Comparison of ENCODE assay signal across 8 mouse cellular contexts in the genomic region with DNA sequence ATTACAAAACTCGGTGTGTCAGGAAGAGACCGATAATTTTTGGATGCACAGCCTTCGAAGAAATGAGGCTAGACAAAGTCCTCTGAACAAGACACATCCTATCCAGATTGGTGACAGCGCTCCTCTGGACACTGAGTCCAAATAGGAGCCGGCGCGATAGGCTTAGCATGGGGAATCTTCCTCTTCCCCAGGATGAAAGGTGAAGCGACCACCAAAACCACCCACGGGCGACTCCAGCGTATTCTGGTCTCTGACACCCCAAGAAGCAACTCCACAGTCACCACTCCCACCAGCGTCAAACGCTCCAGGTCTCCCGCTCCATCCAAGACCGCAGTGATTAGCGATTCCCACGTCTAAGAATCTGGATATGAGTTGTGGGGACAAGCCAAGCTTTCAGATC. TPM values are rescaled to one million over a fixed set of nuclear protein-coding genes. Genes with fewer than 3 reads are reported as not detected.
DNase-seq lines count a peak whose midpoint lies in the region; ATAC-seq and TF ChIP-seq lines count a peak whose summit lies in the region.

No protein-coding gene starts in this region.

- peak overlapping the region; percentile 64 for H3K4me3 ChIP-seq in kidney, postnatal 0 days (replicated peaks; ENCODE audit: low read depth, low read length)
- H3K4me3 ChIP-seq in embryonic facial prominence, embryonic 13.5 days: peak overlapping the region; percentile 59
- H3K4me3 ChIP-seq in hindbrain, embryonic 15.5 days: peak overlapping the region; percentile 70
- H3K4me3 ChIP-seq in myocyte: peak overlapping the region; percentile 83

- H3ac ChIP-seq in myocyte (ENCODE audit: control insufficient read depth, insufficient read length): peak overlapping the region; percentile 63

- peaks cover 6% of the 10 kb centered on the region; the same call in 1 of the 2 replicates for H3K27me3 ChIP-seq in kidney, postnatal 0 days (ENCODE audit: insufficient read depth, low read length)
- peaks cover 60% of the 10 kb centered on the region for H3K27me3 ChIP-seq in embryonic facial prominence, embryonic 13.5 days
- H3K27me3 ChIP-seq in hindbrain, embryonic 15.5 days: peaks cover 11% of the 10 kb centered on the region; the same call in 1 of the 2 replicates
- no peaks in the 10 kb centered on the region for H3K27me3 ChIP-seq in myocyte (ENCODE audit: control insufficient read depth, insufficient read depth, insufficient read length)

- peaks cover 14% of the 10 kb centered on the region; the same call in 1 of the 2 replicates for H3K4me1 ChIP-seq in kidney, postnatal 0 days (replicated peaks; ENCODE audit: insufficient read depth, low read length)
- peaks cover 17% of the 10 kb centered on the region for H3K4me1 ChIP-seq in embryonic facial prominence, embryonic 13.5 days
- H3K4me1 ChIP-seq in hindbrain, embryonic 15.5 days (replicated peaks): peaks cover 22% of the 10 kb centered on the region

- no peak for ATAC-seq in kidney, postnatal 0 days (replicated peaks; ENCODE audit: low FRiP score, low read depth)
- ATAC-seq in embryonic facial prominence, embryonic 13.5 days (ENCODE audit: insufficient number of reproducible peaks, insufficient read depth, low FRiP score, low TSS enrichment, low read depth): no peak
- no peak for ATAC-seq in hindbrain, embryonic 15.5 days (ENCODE audit: low FRiP score, low read depth)

- H3K36me3 ChIP-seq in kidney, postnatal 0 days (ENCODE audit: insufficient read depth, low read length): no peaks in the 10 kb centered on the region
- no peaks in the 10 kb centered on the region for H3K36me3 ChIP-seq in embryonic facial prominence, embryonic 13.5 days
- no peaks in the 10 kb centered on the region for H3K36me3 ChIP-seq in hindbrain, embryonic 15.5 days
- peaks cover 4% of the 10 kb centered on the region for H3K36me3 ChIP-seq in myocyte (ENCODE audit: control insufficient read depth, insufficient read depth)

- H3K4me2 ChIP-seq in kidney, postnatal 0 days (ENCODE audit: low read length): peak overlapping the region; percentile 98
- H3K4me2 ChIP-seq in embryonic facial prominence, embryonic 13.5 days: peak overlapping the region; percentile 95
- H3K4me2 ChIP-seq in hindbrain, embryonic 15.5 days: peak overlapping the region; percentile 96
- H3K4me2 ChIP-seq in myocyte (ENCODE audit: low read depth): peak overlapping the region; percentile 90

- peaks cover 57% of the 10 kb centered on the region for H3K79me2 ChIP-seq in myocyte (ENCODE audit: control insufficient read depth, insufficient read depth)

- WGBS in kidney, postnatal 0 days: 1% methylated on average over 17 of the region's 17 CpGs
- 3% methylated on average over 17 of the region's 17 CpGs for WGBS in embryonic facial prominence, embryonic 13.5 days
- WGBS in hindbrain, embryonic 15.5 days: 2% methylated on average over 17 of the region's 17 CpGs

- TF ChIP-seq CTCF in kidney, postnatal 0 days (IDR thresholded peaks at IDR 0.05; ENCODE audit: low read depth): no peak

- TF ChIP-seq POLR2A in myocyte (IDR thresholded peaks at IDR 0.05; ENCODE audit: insufficient read length, low read depth): no peak

- no peak overlapping the region for H3K27ac ChIP-seq in kidney, postnatal 0 days
- no peak overlapping the region for H3K27ac ChIP-seq in embryonic facial prominence, embryonic 13.5 days
- H3K27ac ChIP-seq in hindbrain, embryonic 15.5 days (replicated peaks): no peak overlapping the region; the same call in 1 of the 2 replicates

- no peak overlapping the region; the same call in 1 of the 2 replicates for H3K9ac ChIP-seq in kidney, postnatal 0 days (ENCODE audit: low read depth, low read length)
- peak overlapping the region; percentile 71 for H3K9ac ChIP-seq in embryonic facial prominence, embryonic 13.5 days
- peak overlapping the region; percentile 51 for H3K9ac ChIP-seq in hindbrain, embryonic 15.5 days

- H3K9me3 ChIP-seq in kidney, postnatal 0 days (replicated peaks; ENCODE audit: low read length): no peaks in the 10 kb centered on the region
- no peaks in the 10 kb centered on the region for H3K9me3 ChIP-seq in embryonic facial prominence, embryonic 13.5 days
- H3K9me3 ChIP-seq in hindbrain, embryonic 15.5 days: no peaks in the 10 kb centered on the region

- DNase-seq in kidney, postnatal 0 days (ENCODE audit: low spot score): no peak
- no peak for DNase-seq in kidney, postnatal 10 days
- DNase-seq in c-Kit-positive CD71-positive TER-119-positive erythroid progenitor cells, embryonic 14.5 days (ENCODE audit: low spot score): no peak
- no peak for DNase-seq in adipocyte (ENCODE audit: low spot score)
- no peak for DNase-seq in cerebellum, postnatal 14 days

TF ChIP-seq in myocyte, 11 proteins besides CTCF, POLR2A, EP300 and RAD21:
- TF ChIP-seq TCF12 (IDR thresholded peaks at IDR 0.05; ENCODE audit: insufficient read depth, poor library complexity, severe bottlenecking) (no peak), CEBPB (IDR thresholded peaks at IDR 0.05; ENCODE audit: insufficient read depth, poor library complexity, severe bottlenecking) (no peak), TCF3 (IDR thresholded peaks at IDR 0.05; ENCODE audit: insufficient read length, low read depth) (no peak), SRF (IDR thresholded peaks at IDR 0.05; ENCODE audit: control insufficient read depth, insufficient read length, low read depth) (no peak), REST (IDR thresholded peaks at IDR 0.05; ENCODE audit: insufficient read depth, insufficient read length) (no peak), MYOG (IDR thresholded peaks at IDR 0.05; ENCODE audit: control insufficient read depth in 1 of 3, insufficient read depth in 1 of 3, insufficient read length in 2 of 3, low read depth in 2 of 3) (no peak), USF1 (IDR thresholded peaks at IDR 0.05; ENCODE audit: low read depth) (no peak), POLR2AphosphoS2 (IDR thresholded peaks at IDR 0.05; ENCODE audit: insufficient read length, low read depth) (no peak), MAX (IDR thresholded peaks at IDR 0.05; ENCODE audit: low read depth) (no peak), E2F4 (IDR thresholded peaks at IDR 0.05; ENCODE audit: insufficient read depth) (no peak), MYOD1 (IDR thresholded peaks at IDR 0.05; ENCODE audit: control insufficient read depth in 1 of 3, insufficient read length in 2 of 3, low read depth in 2 of 3) (no peak)

RNA-seq across cellular contexts. Expression of gene Mast4, which starts 1.1 kb away (rescaled TPM):
- polyA plus RNA-seq in kidney, postnatal 0 days (2015; fragmentation: Nextera tagmentation; extraction: Ambion mirVana): 10.6 and 12.7 TPM in 2 replicates
- 28.6 and 30.1 TPM in 2 replicates for polyA plus RNA-seq in embryonic facial prominence, embryonic 13.5 days (2015; fragmentation: Nextera tagmentation; extraction: Ambion mirVana)
- polyA plus RNA-seq in hindbrain, embryonic 15.5 days (2015; fragmentation: Nextera tagmentation; extraction: Ambion mirVana): 29.1 and 31.6 TPM in 2 replicates
- 15.0 TPM for polyA plus RNA-seq in myocyte (2012; fragmentation: generic; extraction: Trizol)
